Mouse (Mus musculus) hindbrain, embryonic 11.5 days (tissue): ENCODE measurements around the gene Spata16. TPM values are rescaled to one million over a fixed set of nuclear protein-coding genes. Genes with fewer than 3 reads are reported as not detected.

Source experiments
- ATAC-seq: fragments of 200-750 bp; cut with Nextera tagmentation; 2 replicates; pipeline ENCODE4 v1.8.0; 2017; ENCODE audit warnings: mild to moderate bottlenecking, moderate TSS enrichment, moderate library complexity; ENCODE audit not compliant: low FRiP score
- DNase-seq: peaks from one replicate; pipeline ENCODE4 v3.0.0-alpha.2; 2015; ENCODE audit warnings: low spot score
- H3K27ac ChIP-seq: fragments of 300-500 bp; sonication (generic); 2 replicates; pipeline ENCODE4 v1.5.1; 2014; ENCODE audit warnings: mild to moderate bottlenecking, low read depth, low read length
- H3K27me3 ChIP-seq: fragments of 300-500 bp; sonication (generic); 2 replicates; pipeline ENCODE4 v1.6.1; 2014; ENCODE audit warnings: mild to moderate bottlenecking, low read length, moderate library complexity, mixed read lengths; ENCODE audit not compliant: control insufficient read depth, insufficient read depth
- H3K36me3 ChIP-seq: fragments of 300-500 bp; sonication (generic); 2 replicates; pipeline ENCODE4 v1.6.1; 2014; ENCODE audit warnings: mild to moderate bottlenecking, low read length, moderate library complexity, mixed read lengths; ENCODE audit not compliant: control insufficient read depth, insufficient read depth
- H3K4me1 ChIP-seq: fragments of 300-500 bp; sonication (generic); replicated peaks from 2 replicates; pipeline ENCODE4 v1.6.1; 2014; ENCODE audit warnings: low read length, mixed read lengths; ENCODE audit not compliant: control insufficient read depth, insufficient read depth
- H3K4me2 ChIP-seq: fragments of 300-500 bp; sonication (generic); replicated peaks from 2 replicates; pipeline ENCODE4 v1.6.1; 2014; ENCODE audit warnings: mild to moderate bottlenecking, low read depth, low read length
- H3K4me3 ChIP-seq: fragments of 300-500 bp; sonication (generic); 2 replicates; pipeline ENCODE4 v1.5.1; 2014; ENCODE audit warnings: low read depth, low read length
- H3K9ac ChIP-seq: fragments of 300-500 bp; sonication (generic); 2 replicates; pipeline ENCODE4 v1.6.1; 2014; ENCODE audit warnings: low read depth, low read length
- H3K9me3 ChIP-seq: fragments of 300-500 bp; sonication (generic); 2 replicates; pipeline ENCODE4 v1.6.1; 2016; ENCODE audit warnings: low read length; ENCODE audit not compliant: control insufficient read depth
- WGBS: fragments of 180-500 bp; shearing (Covaris S2); extraction: QIAGEN DNeasy Blood & Tissue Kit; methylation state at CpG from one replicate; pipeline ENCODE4 v1.1.7; 2014; 5-methylcytosine and 5-hydroxymethylcytosine counted together
- polyA plus RNA-seq: library from polyadenylated mRNA; unstranded; fragments of >200 nt; fragmentation: Nextera tagmentation; extraction: Ambion mirVana; gene quantifications from 2 replicates; pipeline ENCODE4 v1.2.1, GENCODE M21; 2014

The Spata16 gene
- not detected in 2 replicates for polyA plus RNA-seq

DNA sequence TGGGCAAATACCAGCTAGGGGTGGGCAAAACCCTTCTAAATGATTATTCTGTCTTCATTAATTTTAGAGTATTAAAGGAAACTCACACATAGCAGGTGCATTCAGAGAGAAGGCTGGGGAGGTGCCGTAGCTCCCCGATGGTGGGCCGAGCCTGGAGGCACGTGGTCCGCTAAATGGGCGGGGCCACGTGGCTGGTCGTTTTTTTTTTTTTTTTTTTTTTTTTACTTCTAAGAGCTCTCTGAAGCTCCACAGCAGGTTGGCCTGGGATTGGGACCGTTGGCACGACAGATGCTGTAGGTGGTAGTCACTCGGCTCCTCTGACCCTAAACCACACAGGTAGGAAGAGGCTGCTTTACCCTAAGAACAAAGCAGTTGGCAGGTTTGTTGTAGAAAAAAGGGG is at the start of gene Spata16:
TSS of gene Spata16 (plus strand) at position 219 of the 400 bp plus-strand sequence.
- no peaks in the 10 kb centered on the region for H3K9me3 ChIP-seq
- WGBS = 71% methylated on average over 11 of the region's 11 CpGs
- H3K27ac ChIP-seq = no peak within 1 kb of the TSS
- no peaks in the 10 kb centered on the region for H3K27me3 ChIP-seq
- no peak within 1 kb of the TSS for H3K4me2 ChIP-seq
- no peak within 1 kb of the TSS for H3K4me3 ChIP-seq
- H3K9ac ChIP-seq = no peak within 1 kb of the TSS
- no peaks in the 10 kb centered on the region for H3K36me3 ChIP-seq
- peaks cover 4% of the 10 kb centered on the region; the same call in 1 of the 2 replicates for H3K4me1 ChIP-seq
- ATAC-seq (no peak), DNase-seq (no peak)

DNA sequence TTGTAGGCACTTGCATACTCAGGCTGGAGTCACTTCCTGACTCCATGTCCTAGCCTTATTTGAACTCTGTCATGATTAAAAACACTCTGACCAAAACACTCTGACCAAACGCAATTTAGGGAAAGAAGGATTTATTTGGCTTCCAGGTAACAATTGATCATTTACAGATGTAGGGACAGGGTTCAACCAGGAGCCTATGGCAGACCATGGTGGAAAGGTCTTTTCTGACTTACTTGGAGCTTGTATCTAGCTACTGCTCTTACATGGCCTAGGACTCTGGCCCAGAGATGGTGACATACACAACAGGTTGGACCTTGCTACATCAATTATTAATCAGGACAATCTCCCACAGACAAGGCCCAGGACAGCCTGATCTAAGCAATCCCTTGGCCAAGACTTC is 32.6 kb upstream of the Spata16 start:
- Histone ChIP-seq H3K4me2 (no peak overlapping the region), H3K9me3 (no peaks in the 10 kb centered on the region), H3K36me3 (no peaks in the 10 kb centered on the region), H3K27ac (no peak overlapping the region), H3K4me3 (no peak overlapping the region), H3K27me3 (no peaks in the 10 kb centered on the region), H3K9ac (no peak overlapping the region), H3K4me1 (no peaks in the 10 kb centered on the region)
- ATAC-seq = no peak
- DNase-seq = no peak
- WGBS = 85% methylated on average over 1 of the region's 1 CpGs

DNA sequence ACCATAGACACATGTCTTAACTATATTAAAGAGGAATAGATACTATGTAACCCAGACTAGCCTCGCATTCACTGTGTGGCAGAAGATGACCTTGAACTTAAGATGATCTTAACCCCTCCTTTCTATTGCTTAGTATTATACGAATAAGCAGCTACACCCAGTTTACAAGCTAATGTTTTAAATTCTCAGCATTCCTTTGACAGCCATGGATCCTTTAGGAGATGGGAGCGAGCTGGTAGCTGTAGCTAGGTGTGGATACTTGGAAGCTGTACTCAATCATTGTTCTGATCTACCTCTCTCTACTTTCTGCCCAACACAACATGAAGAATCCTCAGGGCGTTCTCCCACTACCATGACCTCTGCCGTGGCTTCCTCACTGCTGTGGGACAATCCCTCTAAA is 28.9 kb upstream of the Spata16 start:
- DNase-seq = no peak
- no peaks in the 10 kb centered on the region for H3K4me1 ChIP-seq
- H3K9me3 ChIP-seq = no peaks in the 10 kb centered on the region
- no peak overlapping the region for H3K9ac ChIP-seq
- H3K27me3 ChIP-seq = no peaks in the 10 kb centered on the region
- 85% methylated on average over 5 of the region's 5 CpGs for WGBS
- H3K4me3 ChIP-seq = no peak overlapping the region
- no peak overlapping the region for H3K4me2 ChIP-seq
- no peak overlapping the region for H3K27ac ChIP-seq
- H3K36me3 ChIP-seq = no peaks in the 10 kb centered on the region
- no peak for ATAC-seq

GRCm38 (mm10) chr3:26639214-26639613 is 1.8 kb downstream of the Spata16 start:
- Histone ChIP-seq H3K4me1 (peaks cover 4% of the 10 kb centered on the region; the same call in 1 of the 2 replicates), H3K4me3 (no peak overlapping the region), H3K27me3 (no peaks in the 10 kb centered on the region), H3K27ac (no peak overlapping the region), H3K4me2 (no peak overlapping the region), H3K9ac (no peak overlapping the region), H3K9me3 (no peaks in the 10 kb centered on the region), H3K36me3 (no peaks in the 10 kb centered on the region)
- no peak for DNase-seq
- no peak for ATAC-seq
- 67% methylated on average over 9 of the region's 9 CpGs for WGBS

GRCm38 (mm10) chr3:26639851-26640250 is 2.4 kb downstream of the Spata16 start:
- Histone ChIP-seq H3K4me2 (no peak overlapping the region), H3K36me3 (no peaks in the 10 kb centered on the region), H3K4me1 (peaks cover 4% of the 10 kb centered on the region; the same call in 1 of the 2 replicates), H3K4me3 (no peak overlapping the region), H3K9me3 (no peaks in the 10 kb centered on the region), H3K9ac (no peak overlapping the region), H3K27me3 (no peaks in the 10 kb centered on the region), H3K27ac (no peak overlapping the region)
- no peak for DNase-seq
- WGBS = 69% methylated on average over 8 of the region's 8 CpGs
- ATAC-seq = no peak

DNA sequence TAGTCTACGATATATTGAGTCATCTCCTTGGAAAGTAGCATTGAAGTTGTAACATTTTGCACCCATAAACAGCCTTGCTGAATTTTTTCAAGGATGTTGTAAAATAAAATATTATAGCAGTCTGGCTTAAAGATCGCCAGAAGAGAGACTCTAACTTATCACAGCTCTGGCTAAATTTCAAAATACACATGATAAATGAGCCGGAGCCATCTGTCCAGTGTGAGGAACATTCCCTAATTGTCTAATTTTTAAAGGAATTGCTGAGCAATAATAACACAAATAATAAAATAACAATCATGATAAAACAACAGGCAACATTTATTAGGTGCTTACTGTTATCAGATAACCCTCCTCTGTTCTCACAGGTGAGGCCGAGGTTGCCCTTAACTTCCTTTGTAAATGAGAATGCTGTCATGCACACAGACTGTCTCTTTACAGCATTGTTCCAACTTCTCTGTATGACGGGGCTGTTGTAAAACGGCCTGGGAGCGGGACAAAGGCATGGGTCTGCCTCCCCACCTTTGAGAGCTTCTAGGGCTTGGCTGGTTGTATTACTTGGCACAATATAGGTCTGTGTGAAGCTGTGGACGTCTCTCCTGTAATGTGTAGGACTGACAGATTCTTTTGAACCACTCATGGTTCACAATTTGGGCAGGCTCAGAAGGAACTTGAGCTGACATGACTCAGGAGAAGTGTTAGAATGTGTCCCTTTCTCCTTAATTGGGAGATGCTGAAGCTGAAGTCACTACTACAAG is 3.1 kb downstream of the Spata16 start:
- Histone ChIP-seq H3K4me3 (no peak overlapping the region), H3K36me3 (no peaks in the 10 kb centered on the region), H3K9ac (no peak overlapping the region), H3K27ac (no peak overlapping the region), H3K4me1 (peaks cover 4% of the 10 kb centered on the region; the same call in 1 of the 2 replicates), H3K27me3 (no peaks in the 10 kb centered on the region), H3K4me2 (no peak overlapping the region), H3K9me3 (no peaks in the 10 kb centered on the region)
- ATAC-seq = peak; percentile 20
- WGBS = 49% methylated on average over 8 of the region's 8 CpGs
- DNase-seq = no peak

- Histone ChIP-seq H3K36me3 (no peaks in the 10 kb centered on the region), H3K9me3 (no peaks in the 10 kb centered on the region), H3K4me1 (peaks cover 4% of the 10 kb centered on the region; the same call in 1 of the 2 replicates), H3K9ac (no peak overlapping the region), H3K27ac (no peak overlapping the region), H3K4me2 (no peak overlapping the region), H3K27me3 (no peaks in the 10 kb centered on the region), H3K4me3 (no peak overlapping the region)
- ATAC-seq = peak; percentile 89
- WGBS = 41% methylated on average over 15 of the region's 15 CpGs
- DNase-seq = peak; percentile 70
Observed at GRCm38 (mm10) chr3:26641351-26642249, 4.2 kb downstream of the Spata16 start.

GRCm38 (mm10) chr3:26644136-26644535 is 6.7 kb downstream of the Spata16 start:
- ATAC-seq (no peak), DNase-seq (no peak)
- no peaks in the 10 kb centered on the region for H3K9me3 ChIP-seq
- no peak overlapping the region for H3K4me2 ChIP-seq
- H3K27ac ChIP-seq = no peak overlapping the region
- 97% methylated on average over 1 of the region's 1 CpGs for WGBS
- H3K4me3 ChIP-seq = no peak overlapping the region
- H3K27me3 ChIP-seq = no peaks in the 10 kb centered on the region
- no peak overlapping the region for H3K9ac ChIP-seq
- peaks cover 4% of the 10 kb centered on the region; the same call in 1 of the 2 replicates for H3K4me1 ChIP-seq
- H3K36me3 ChIP-seq = no peaks in the 10 kb centered on the region
